15 mouse cellular contexts compared by ENCODE assay signal in the genomic region with DNA sequence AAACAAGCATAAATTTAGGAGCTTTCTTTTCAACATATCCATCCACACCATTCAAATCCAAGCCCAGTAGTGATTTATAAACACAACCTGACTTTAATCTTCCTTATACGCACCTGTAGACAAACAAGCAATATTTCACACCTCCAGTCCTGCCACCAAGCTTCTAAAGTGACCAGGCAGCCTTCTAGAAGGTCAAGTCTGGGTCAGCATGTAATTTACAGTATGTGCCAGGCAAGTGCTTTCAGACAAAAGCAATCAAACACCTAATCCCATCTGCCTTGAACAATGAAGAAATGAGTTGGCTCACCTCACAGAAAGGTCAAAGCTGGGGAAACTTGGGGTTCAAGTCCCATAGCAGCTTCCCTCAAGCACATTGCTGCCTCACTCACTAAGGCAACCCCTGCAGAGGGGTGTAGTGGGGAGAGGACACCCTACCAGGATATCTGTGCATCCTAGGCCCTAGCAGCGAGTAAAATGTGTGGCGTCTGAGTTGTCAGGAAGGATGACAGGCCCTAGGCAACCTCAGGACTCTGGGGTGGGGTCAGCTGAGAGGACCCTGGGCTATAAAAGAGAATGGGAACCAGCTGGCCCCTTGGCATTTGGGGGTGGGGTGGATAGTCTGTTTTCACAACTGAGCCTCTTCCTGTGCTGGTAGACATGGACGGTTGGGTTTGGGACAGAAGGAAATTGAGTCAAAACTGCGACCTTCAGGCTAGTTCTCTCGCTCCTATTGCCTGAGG. TPM values are rescaled to one million over a fixed set of nuclear protein-coding genes. Genes with fewer than 3 reads are reported as not detected.
DNase-seq lines count a peak whose midpoint lies in the region; ATAC-seq lines count a peak whose summit lies in the region.
"Had no signal": no experiment of that assay in that cellular context is flagged by ENCODE, and none has a peak within 500 bp of the region (broad histone marks: within the 10 kb centered on the region; RNA-seq: fewer than 3 reads in every experiment).

No protein-coding gene starts in this region.

- no peak overlapping the region for H3K27ac ChIP-seq in intestine, embryonic 14.5 days (ENCODE audit: low read depth)
- H3K27ac ChIP-seq in intestine, embryonic 15.5 days: no peak overlapping the region
- H3K27ac ChIP-seq in neural tube, embryonic 15.5 days (replicated peaks): no peak overlapping the region
- no peak overlapping the region; the same call in 1 of the 2 replicates for H3K27ac ChIP-seq in hindbrain, embryonic 10.5 days
- H3K27ac ChIP-seq: embryonic facial prominence, embryonic 10.5 days; heart, adult 2 months; liver, embryonic 14.5 days; neural tube, embryonic 13.5 days had no signal

- H3K4me1 ChIP-seq in intestine, embryonic 14.5 days (replicated peaks; ENCODE audit: control insufficient read depth, insufficient read depth, low read length): peaks cover 3% of the 10 kb centered on the region; the same call in 1 of the 2 replicates
- no peaks in the 10 kb centered on the region for H3K4me1 ChIP-seq in intestine, embryonic 15.5 days (replicated peaks)
- H3K4me1 ChIP-seq in neural tube, embryonic 15.5 days: peaks cover 2% of the 10 kb centered on the region; the same call in 1 of the 2 replicates
- peaks cover 36% of the 10 kb centered on the region for H3K4me1 ChIP-seq in hindbrain, embryonic 10.5 days (replicated peaks)

- WGBS in intestine, embryonic 14.5 days: 59% methylated on average over 6 of the region's 6 CpGs
- WGBS in intestine, embryonic 15.5 days: 73% methylated on average over 6 of the region's 6 CpGs
- WGBS in neural tube, embryonic 15.5 days: 75% methylated on average over 6 of the region's 6 CpGs
- 60% methylated on average over 6 of the region's 6 CpGs for WGBS in hindbrain, embryonic 10.5 days

- H3K36me3 ChIP-seq in intestine, embryonic 14.5 days (ENCODE audit: control insufficient read depth, insufficient read depth, low read length): no peaks in the 10 kb centered on the region
- H3K36me3 ChIP-seq in intestine, embryonic 15.5 days: no peaks in the 10 kb centered on the region
- no peaks in the 10 kb centered on the region for H3K36me3 ChIP-seq in neural tube, embryonic 15.5 days
- H3K36me3 ChIP-seq in hindbrain, embryonic 10.5 days: no peaks in the 10 kb centered on the region
- H3K36me3 ChIP-seq: embryonic facial prominence, embryonic 10.5 days; neural tube, embryonic 13.5 days had no signal

- no peak for ATAC-seq in intestine, embryonic 14.5 days (replicated peaks; ENCODE audit: low FRiP score, low TSS enrichment, low read depth)
- ATAC-seq in intestine, embryonic 15.5 days: no peak
- no peak for ATAC-seq in neural tube, embryonic 15.5 days (ENCODE audit: low FRiP score)
- ATAC-seq: lung, postnatal 0 days had no signal

- no peak overlapping the region for H3K9ac ChIP-seq in intestine, embryonic 14.5 days (ENCODE audit: low read length)
- no peak overlapping the region for H3K9ac ChIP-seq in intestine, embryonic 15.5 days
- H3K9ac ChIP-seq in neural tube, embryonic 15.5 days (replicated peaks): no peak overlapping the region
- H3K9ac ChIP-seq: liver, embryonic 14.5 days; neural tube, embryonic 13.5 days had no signal

- H3K4me3 ChIP-seq in intestine, embryonic 14.5 days (ENCODE audit: low read depth, low read length): no peak overlapping the region
- H3K4me3 ChIP-seq in intestine, embryonic 15.5 days (replicated peaks): no peak overlapping the region
- H3K4me3 ChIP-seq in neural tube, embryonic 15.5 days (replicated peaks): no peak overlapping the region
- no peak overlapping the region for H3K4me3 ChIP-seq in hindbrain, embryonic 10.5 days
- H3K4me3 ChIP-seq: embryonic facial prominence, embryonic 10.5 days; heart, adult 2 months; neural tube, embryonic 13.5 days had no signal

- peak; percentile 49 for DNase-seq in intestine, embryonic 14.5 days (ENCODE audit: low spot score)
- peak; percentile 29 for DNase-seq in neural tube, embryonic 10.5 days (ENCODE audit: extremely low spot score, low spot score)
- DNase-seq in hindlimb bud, embryonic 11.5 days (ENCODE audit: extremely low spot score, low read depth, low spot score): peak; percentile 53
- DNase-seq in hindbrain, embryonic 10.5 days (ENCODE audit: low spot score): no peak
- no peak for DNase-seq in urinary bladder, postnatal 36 days (ENCODE audit: low spot score in 2 of 2)
- DNase-seq: adrenal gland, adult 8-10 months; cerebellum, adult 2 months; heart, adult 2 months had no signal

- H3K27me3 ChIP-seq in intestine, embryonic 14.5 days (replicated peaks; ENCODE audit: control insufficient read depth, insufficient read depth, low read length): no peaks in the 10 kb centered on the region
- H3K27me3 ChIP-seq in intestine, embryonic 15.5 days (replicated peaks): no peaks in the 10 kb centered on the region
- no peaks in the 10 kb centered on the region for H3K27me3 ChIP-seq in neural tube, embryonic 15.5 days (replicated peaks)
- H3K27me3 ChIP-seq in hindbrain, embryonic 10.5 days (ENCODE audit: insufficient read depth, poor library complexity, severe bottlenecking): no peaks in the 10 kb centered on the region
- H3K27me3 ChIP-seq: neural tube, embryonic 13.5 days had no signal

- no peak overlapping the region for H3K4me2 ChIP-seq in intestine, embryonic 14.5 days (ENCODE audit: low read length)
- H3K4me2 ChIP-seq in intestine, embryonic 15.5 days (replicated peaks): no peak overlapping the region
- H3K4me2 ChIP-seq in neural tube, embryonic 15.5 days: no peak overlapping the region
- H3K4me2 ChIP-seq: neural tube, embryonic 13.5 days had no signal

- no peaks in the 10 kb centered on the region for H3K9me3 ChIP-seq in intestine, embryonic 14.5 days (ENCODE audit: control insufficient read depth, low read length)
- H3K9me3 ChIP-seq in intestine, embryonic 15.5 days: no peaks in the 10 kb centered on the region
- H3K9me3 ChIP-seq in neural tube, embryonic 15.5 days (replicated peaks): no peaks in the 10 kb centered on the region
- no peaks in the 10 kb centered on the region for H3K9me3 ChIP-seq in hindbrain, embryonic 10.5 days
- H3K9me3 ChIP-seq: embryonic facial prominence, embryonic 10.5 days; G1E; neural tube, embryonic 13.5 days had no signal

RNA-seq across cellular contexts. Expression of a gene that starts 55.8 kb away (rescaled TPM):
- 61.9 and 66.7 TPM in 2 replicates for polyA plus RNA-seq in intestine, embryonic 14.5 days (2014; fragmentation: Nextera tagmentation; extraction: Ambion mirVana)
- polyA plus RNA-seq in intestine, embryonic 15.5 days (2015; fragmentation: Nextera tagmentation; extraction: Ambion mirVana): 91.6 and 103 TPM in 2 replicates
- polyA plus RNA-seq in neural tube, embryonic 15.5 days (2015; fragmentation: Nextera tagmentation; extraction: Ambion mirVana): 12.2 and 24.5 TPM in 2 replicates
- polyA plus RNA-seq in hindbrain, embryonic 10.5 days (2016; fragmentation: Nextera tagmentation; extraction: Ambion mirVana): 7.7 and 9.6 TPM in 2 replicates

Comparison
In these comparisons a context has a peak if more than half of its experiments do, and no peak if none do; other contexts are left out.
1. DNase-seq: peak in intestine, embryonic 14.5 days (single experiment), neural tube, embryonic 10.5 days (single experiment) and hindlimb bud, embryonic 11.5 days (single experiment); none in hindbrain, embryonic 10.5 days (single experiment) and urinary bladder, postnatal 36 days (0 of 2).